Mouse (Mus musculus) embryonic facial prominence, embryonic 10.5 days (tissue): ENCODE results near the gene Cxcr6. TPM values are rescaled to one million over a fixed set of nuclear protein-coding genes. Genes with fewer than 3 reads are reported as not detected.

ENCODE experiments used
- polyA plus RNA-seq: library from polyadenylated mRNA; unstranded; fragments of >200 nt; fragmentation: Nextera tagmentation; extraction: Ambion mirVana; gene quantifications from 2 replicates; pipeline ENCODE4 v1.2.1, GENCODE M21; 2016

Cxcr6 gene
- polyA plus RNA-seq, 1 experiment from 2014 or later = 0.17 TPM

Other genes starting within 250 kb of the Cxcr6 start
- gene Slc6a20b, start 173.9 kb upstream of the Cxcr6 start, polyA plus RNA-seq = 0.14 and 0.26 TPM in 2 replicates
- gene Ccr9, start 128.0 kb upstream of the Cxcr6 start, polyA plus RNA-seq = 0.05 and 0.06 TPM in 2 replicates
- 0.22 and 0.55 TPM in 2 replicates for gene Slc6a20a, start 127.6 kb upstream of the Cxcr6 start, polyA plus RNA-seq
- 36.5 and 41.3 TPM in 2 replicates for gene Lztfl1, start 88.8 kb upstream of the Cxcr6 start, polyA plus RNA-seq
- gene Fyco1, start 45.4 kb downstream of the Cxcr6 start, polyA plus RNA-seq = 10.9 and 11.2 TPM in 2 replicates
- gene Xcr1, start 55.6 kb downstream of the Cxcr6 start, polyA plus RNA-seq = not detected in 2 replicates
- 0.51 and 0.57 TPM in 2 replicates for gene Ccr1, start 162.2 kb downstream of the Cxcr6 start, polyA plus RNA-seq
- not detected in 2 replicates for gene Ccr1l1, start 171.9 kb downstream of the Cxcr6 start, polyA plus RNA-seq
- gene Ccr3, start 215.5 kb downstream of the Cxcr6 start, polyA plus RNA-seq = not detected in 2 replicates